Comparison of ENCODE assay signal across 7 mouse cellular contexts in genomic region chr14:60655941-60656700, GRCm38 (mm10). TPM values are rescaled to one million over a fixed set of nuclear protein-coding genes. Genes with fewer than 3 reads are reported as not detected.
DNase-seq lines count a peak whose midpoint lies in the region; ATAC-seq and TF ChIP-seq lines count a peak whose summit lies in the region.

No protein-coding gene starts in this region.

- ATAC-seq in kidney, postnatal 0 days (replicated peaks; ENCODE audit: low FRiP score, low read depth) = peak; percentile 31; the same call in 1 of the 2 replicates
- no peak for ATAC-seq in liver, embryonic 11.5 days (replicated peaks; ENCODE audit: low FRiP score)
- no peak for ATAC-seq in granulocyte monocyte progenitor cell, adult 5-6 weeks (replicated peaks; ENCODE audit: poor library complexity, severe bottlenecking)

- H3K9me3 ChIP-seq in kidney, postnatal 0 days (replicated peaks; ENCODE audit: low read length) = no peaks in the 10 kb centered on the region
- H3K9me3 ChIP-seq in liver, embryonic 11.5 days (ENCODE audit: control insufficient read depth, low read length) = no peaks in the 10 kb centered on the region

- no peak overlapping the region; the same call in 1 of the 2 replicates for H3K9ac ChIP-seq in kidney, postnatal 0 days (ENCODE audit: low read depth, low read length)
- H3K9ac ChIP-seq in liver, embryonic 11.5 days (ENCODE audit: low read depth, low read length) = no peak overlapping the region

- peak overlapping the region; percentile 86 for H3K27ac ChIP-seq in kidney, postnatal 0 days
- H3K27ac ChIP-seq in liver, embryonic 11.5 days (ENCODE audit: low read depth, low read length) = peak overlapping the region; percentile 67

- peaks cover 27% of the 10 kb centered on the region for H3K4me1 ChIP-seq in kidney, postnatal 0 days (replicated peaks; ENCODE audit: insufficient read depth, low read length)
- peaks cover 21% of the 10 kb centered on the region for H3K4me1 ChIP-seq in liver, embryonic 11.5 days (replicated peaks; ENCODE audit: control insufficient read depth, insufficient read depth, low read length)

- no peaks in the 10 kb centered on the region for H3K27me3 ChIP-seq in kidney, postnatal 0 days (ENCODE audit: insufficient read depth, low read length)
- H3K27me3 ChIP-seq in liver, embryonic 11.5 days (replicated peaks; ENCODE audit: control insufficient read depth, insufficient read depth, low read length) = no peaks in the 10 kb centered on the region

- no peak for TF ChIP-seq CTCF in kidney, postnatal 0 days (IDR thresholded peaks at IDR 0.05; ENCODE audit: low read depth)

- 34% methylated on average over 15 of the region's 15 CpGs for WGBS in kidney, postnatal 0 days
- 80% methylated on average over 15 of the region's 15 CpGs for WGBS in liver, embryonic 11.5 days

- 0 out of 2 replicates have a peak, but pooled peaks cover 3% of the 10 kb centered on the region for H3K36me3 ChIP-seq in kidney, postnatal 0 days (ENCODE audit: insufficient read depth, low read length)
- H3K36me3 ChIP-seq in liver, embryonic 11.5 days (ENCODE audit: control insufficient read depth, insufficient read depth, low read length) = no peaks in the 10 kb centered on the region

- peak overlapping the region; percentile 26 for H3K4me2 ChIP-seq in kidney, postnatal 0 days (ENCODE audit: low read length)
- peak overlapping the region; percentile 19; the same call in 1 of the 2 replicates for H3K4me2 ChIP-seq in liver, embryonic 11.5 days

- DNase-seq in adrenal gland, adult (ENCODE audit: inconsistent age in 2 of 2, low spot score in 1 of 2) = peak; percentile 82 to 94
- peak; percentile 91 for DNase-seq in brain, adult 2 months (ENCODE audit: low read depth, low spot score)
- peak; percentile 69 for DNase-seq in gastrocnemius, postnatal 25 days
- no peak for DNase-seq in kidney, postnatal 0 days (ENCODE audit: low spot score)
- DNase-seq in liver, embryonic 11.5 days (ENCODE audit: low spot score) = no peak
- peak; percentile 81 to 82 for DNase-seq in right cerebral cortex, adult 2 months (ENCODE audit: low spot score in 2 of 2)

- no peak overlapping the region for H3K4me3 ChIP-seq in kidney, postnatal 0 days (replicated peaks; ENCODE audit: low read depth, low read length)
- H3K4me3 ChIP-seq in liver, embryonic 11.5 days (ENCODE audit: low read depth, low read length) = no peak overlapping the region

RNA-seq across cellular contexts. Expression of gene Spata13, which starts 22.3 kb away (rescaled TPM):
- 1 to 10 TPM; 3.8 to 4.9 TPM for total RNA-seq in gastrocnemius, postnatal 25 days (2021)
- 47.4 and 49.9 TPM in 2 replicates for polyA plus RNA-seq in kidney, postnatal 0 days (2015; fragmentation: Nextera tagmentation; extraction: Ambion mirVana)
- polyA plus RNA-seq in liver, embryonic 11.5 days (2014; fragmentation: Nextera tagmentation; extraction: Ambion mirVana) = 14.0 and 16.1 TPM in 2 replicates
- 21.4 and 24.0 TPM in 2 replicates for total RNA-seq in granulocyte monocyte progenitor cell, adult 5-6 weeks (2014; fragmentation: Nextera tagmentation)
- 37.4 and 39.3 TPM in 2 replicates for total RNA-seq in granulocyte monocyte progenitor cell, adult 5-6 weeks (2017)

Comparison
In these comparisons a context has a peak if more than half of its experiments do, and no peak if none do; other contexts are left out.
1. DNase-seq: peak in adrenal gland, adult (2 of 2), brain, adult 2 months (single experiment), gastrocnemius, postnatal 25 days (single experiment) and right cerebral cortex, adult 2 months (2 of 2); none in kidney, postnatal 0 days (single experiment) and liver, embryonic 11.5 days (single experiment).